Mouse (Mus musculus) liver, embryonic 18 days (tissue): Measurements from ENCODE around the gene Slc22a19. TPM values are rescaled to one million over a fixed set of nuclear protein-coding genes. Genes with fewer than 3 reads are reported as not detected.

Source experiments
- polyA plus RNA-seq: library from polyadenylated mRNA; depleted of rRNA; stranded (reverse); fragments of >200 nt; gene quantifications from 2 replicates; pipeline ENCODE4 v1.2.3, GENCODE M21; 2012; rRNA removed

Gene Slc22a19
- polyA plus RNA-seq: not detected in 2 replicates

GRCm38 (mm10) chr19:7711148-7711547, at the start of gene Slc22a19:
Slc22a19 (minus strand) TSS chr19:7711310.

Other genes with a start within 250 kb of the Slc22a19 start
- 48.5 and 50.4 TPM in 2 replicates for gene Rtn3, start 228.0 kb downstream of the Slc22a19 start, polyA plus RNA-seq
- gene Atl3, start 217.3 kb downstream of the Slc22a19 start, polyA plus RNA-seq: 8.3 TPM in 2 replicates
- 10.5 and 13.8 TPM in 2 replicates for gene Pla2g16, start 153.9 kb downstream of the Slc22a19 start, polyA plus RNA-seq
- gene Lgals12, start 104.1 kb downstream of the Slc22a19 start, polyA plus RNA-seq: 0.01 TPM in 1 of 2 replicates, not detected in the other
- gene Hrasls5, start 98.8 kb downstream of the Slc22a19 start, polyA plus RNA-seq: not detected in 2 replicates
- 0.03 and 0.05 TPM in 2 replicates for gene Slc22a26, start 91.4 kb upstream of the Slc22a19 start, polyA plus RNA-seq